Mouse (Mus musculus): Measurements from ENCODE around the gene Spata2l.
"Not testable (repeated sequence)": the region's sequence is repeated elsewhere in the genome, so short reads cannot be mapped to it uniquely, and the experiment has no call there.

Spata2l gene

GRCm38 (mm10) chr8:123247748-123248147, 11.7 kb upstream of the Spata2l start:
- peak in 1 of 2 experiments; percentile 58 for DNase-seq (ENCODE audit: low spot score in 2 of 2)

DNA sequence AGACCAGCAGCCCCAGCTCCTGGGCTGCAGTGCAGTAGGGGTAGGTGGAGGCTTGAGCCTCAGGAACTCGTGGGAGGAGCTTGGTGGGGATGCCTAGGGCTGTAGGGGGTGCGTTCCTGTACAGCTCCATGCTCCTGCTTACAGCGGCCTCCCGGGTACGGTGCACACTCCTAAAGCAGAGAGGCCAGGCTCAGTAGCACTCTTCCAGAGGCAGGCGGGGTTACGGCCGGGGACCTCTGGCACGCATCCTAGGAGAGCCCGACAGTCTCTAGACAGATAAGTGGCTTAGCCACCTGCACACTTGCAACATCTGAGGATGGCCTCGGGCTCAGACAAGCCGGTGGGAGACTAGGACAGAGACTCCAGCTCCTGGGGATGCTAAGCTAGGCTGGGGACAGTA, 9.5 kb upstream of the Spata2l start:
- peak in 1 of 2 experiments; percentile 58 for DNase-seq (ENCODE audit: low spot score in 2 of 2)

GRCm38 (mm10) chr8:123244382-123244781, 8.3 kb upstream of the Spata2l start:
- DNase-seq (ENCODE audit: low spot score in 2 of 2): peak in 1 of 2 experiments; percentile 59

GRCm38 (mm10) chr8:123243053-123243452, 7.0 kb upstream of the Spata2l start:
- no peak for DNase-seq (ENCODE audit: low spot score in 2 of 2)

DNA sequence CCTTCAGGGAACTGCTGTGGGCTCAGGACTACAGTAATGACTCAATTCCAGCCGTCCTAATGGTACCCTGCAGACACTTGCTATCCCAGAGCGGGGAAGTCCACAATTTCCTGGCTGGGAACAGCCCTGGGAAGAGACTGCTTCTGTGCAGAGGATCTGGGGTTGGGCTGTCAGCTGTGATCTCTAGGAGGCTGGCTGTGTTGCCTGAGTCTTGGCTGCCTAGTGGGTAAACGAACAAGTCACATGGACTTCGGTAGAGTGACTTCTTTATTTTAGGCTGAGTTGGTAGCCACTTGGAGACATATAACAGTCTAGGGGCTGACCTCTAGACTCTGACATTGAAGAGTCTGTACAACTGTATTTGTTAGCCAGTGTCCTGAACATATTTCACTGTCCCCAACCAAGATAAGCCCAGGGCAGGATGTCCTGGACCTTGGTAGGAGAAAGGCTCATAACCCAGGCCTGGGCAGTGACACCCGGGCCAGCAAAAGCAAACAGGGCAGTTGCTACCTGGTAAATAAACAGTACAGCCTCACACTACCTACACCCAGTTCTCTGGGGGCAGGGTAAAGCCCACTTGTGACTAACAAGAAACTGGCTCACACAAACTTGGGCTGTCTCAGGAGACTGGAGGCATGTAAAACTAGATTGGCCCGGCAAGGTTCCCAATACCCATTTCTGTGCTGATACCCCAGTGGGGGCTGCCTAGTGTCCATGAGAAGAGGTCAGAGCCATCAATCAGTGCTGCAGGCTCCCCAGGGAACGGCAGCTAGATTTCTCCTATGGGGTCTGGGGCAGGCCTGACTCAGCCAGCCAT, 6.3 kb upstream of the Spata2l start:
- DNase-seq (ENCODE audit: low spot score in 2 of 2): no peak

DNA sequence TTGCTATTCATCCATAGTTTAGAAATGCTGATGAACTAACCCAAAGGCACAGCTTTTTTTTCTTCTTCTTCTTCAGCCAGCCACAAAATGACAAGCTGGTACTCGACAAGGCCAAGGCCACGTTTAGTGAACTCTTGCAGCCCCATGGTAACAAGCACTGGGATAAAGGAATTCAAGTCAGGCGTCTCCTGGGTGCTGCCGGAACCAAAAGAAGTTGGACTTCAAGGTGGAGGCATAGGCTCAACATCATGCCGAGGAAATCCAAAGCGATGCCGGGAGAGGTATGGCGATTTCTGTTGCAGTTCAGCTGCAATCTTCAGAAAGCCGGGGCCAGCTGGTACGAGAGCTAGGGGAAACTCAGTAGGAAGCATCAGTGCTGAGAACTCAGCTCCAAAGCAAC, 3.4 kb upstream of the Spata2l start:
- no peak for DNase-seq (ENCODE audit: low spot score in 2 of 2)

DNA sequence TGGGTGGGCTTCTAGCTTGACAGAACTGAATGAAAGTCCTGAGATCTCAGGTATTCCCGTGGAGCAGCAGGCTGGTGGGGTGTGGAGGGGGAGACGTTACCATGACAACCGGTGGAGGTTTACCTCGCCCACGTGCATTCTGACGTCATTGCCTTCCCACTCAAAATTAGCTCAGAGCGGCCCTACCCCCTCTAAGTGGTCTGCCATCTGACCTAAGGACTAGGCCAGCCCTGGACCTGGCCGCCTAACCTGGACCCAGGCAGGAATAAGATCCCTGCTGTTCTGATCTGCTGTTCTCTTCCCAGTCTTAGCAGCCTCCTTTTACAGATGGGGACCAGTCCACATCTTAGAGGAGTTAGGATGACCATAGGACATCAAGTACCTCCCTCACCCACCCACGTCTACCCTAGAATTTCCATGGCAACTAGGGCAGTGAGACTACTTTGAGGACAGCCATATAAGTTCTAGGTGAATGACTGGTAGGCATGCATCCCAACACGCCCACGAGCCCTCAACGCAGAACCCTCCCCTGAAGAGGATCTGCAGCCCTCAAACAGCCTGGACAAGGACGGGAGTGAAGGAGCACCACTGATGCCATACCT, 1.0 kb downstream of the Spata2l start:
- no peak for DNase-seq (ENCODE audit: low spot score in 2 of 2)

DNA sequence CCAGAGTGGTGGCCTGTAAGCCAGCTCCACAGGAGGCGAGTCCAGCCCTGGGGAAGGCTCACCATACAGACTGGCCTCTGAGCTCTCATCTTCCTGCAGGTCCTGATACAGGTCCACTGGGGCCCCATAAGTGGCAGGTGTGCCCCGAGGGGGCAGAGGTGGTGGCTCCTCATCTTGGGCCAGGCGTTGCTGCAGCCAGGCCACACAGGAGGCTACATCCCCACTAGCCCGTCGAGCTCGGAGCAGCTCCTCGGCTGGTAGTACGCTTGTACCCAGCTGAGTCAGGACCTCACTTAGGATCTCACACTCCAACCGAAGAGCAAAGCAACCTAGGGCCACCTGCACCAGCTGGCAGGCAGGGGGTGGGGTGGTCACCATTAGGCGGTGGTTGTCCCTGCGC, 2.3 kb downstream of the Spata2l start:
- DNase-seq (ENCODE audit: low spot score in 2 of 2): no peak

DNA sequence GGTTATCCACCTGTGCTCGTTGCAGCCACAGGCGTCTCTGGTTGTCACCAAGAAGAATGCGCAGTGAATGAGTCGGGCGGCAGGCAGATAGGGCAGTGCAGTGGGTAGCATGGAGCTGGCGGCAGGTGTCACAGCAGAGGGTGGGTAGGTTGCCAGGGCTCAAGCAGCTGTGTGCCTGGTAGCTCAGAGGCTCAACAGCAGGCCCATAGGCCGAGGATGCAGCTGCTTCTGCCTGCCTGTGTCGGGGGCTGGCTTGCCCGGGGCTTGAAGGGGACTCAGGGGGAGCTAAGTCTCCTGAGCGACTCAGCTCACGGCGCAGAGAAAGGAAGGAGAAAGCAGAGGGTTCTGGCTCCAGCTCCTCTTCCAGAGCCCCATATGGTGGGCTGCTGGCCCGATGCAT, 2.7 kb downstream of the Spata2l start:
- no peak for DNase-seq (ENCODE audit: low spot score in 2 of 2)

DNA sequence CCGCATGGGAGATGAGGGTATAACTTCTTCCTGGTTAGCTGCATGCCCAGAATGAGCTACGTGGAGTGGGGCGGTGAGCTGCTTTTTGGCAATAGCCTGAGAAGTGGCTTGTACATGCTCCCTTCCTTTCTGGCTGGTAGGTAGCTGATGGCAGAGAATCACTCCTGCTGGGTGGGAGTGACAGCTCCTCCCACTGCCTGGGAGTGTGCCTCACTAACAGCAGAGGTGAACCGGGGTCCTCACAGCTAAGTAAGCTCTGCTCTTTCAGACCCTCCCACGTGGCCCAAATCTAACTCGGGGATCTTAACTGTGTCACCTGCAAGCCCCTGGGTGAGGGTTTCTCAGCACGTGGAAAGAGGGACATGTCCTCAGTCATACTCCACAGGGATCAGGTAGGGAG, 3.5 kb downstream of the Spata2l start:
- no peak for DNase-seq (ENCODE audit: low spot score in 2 of 2)

DNA sequence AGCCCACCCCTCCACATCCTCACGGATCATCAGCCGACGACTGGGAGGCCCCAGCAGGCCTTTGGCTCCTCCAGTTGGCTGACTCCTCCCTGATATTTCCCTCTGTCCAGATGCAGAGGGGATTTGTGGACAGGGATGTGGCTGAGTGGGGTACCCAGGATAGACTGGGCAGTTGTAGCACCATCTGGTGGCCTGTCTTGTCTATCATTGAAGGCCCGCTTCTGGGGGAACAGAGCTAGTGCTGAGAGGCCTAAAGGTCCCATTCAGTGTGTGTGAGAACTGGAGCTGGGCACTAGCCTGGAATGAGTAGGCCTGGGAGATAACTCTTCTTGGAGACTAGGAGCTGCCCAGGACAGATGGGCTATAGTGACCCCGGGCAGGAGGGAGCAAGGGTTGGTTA, 4.3 kb downstream of the Spata2l start:
- DNase-seq (ENCODE audit: low spot score in 2 of 2): no peak

GRCm38 (mm10) chr8:123230326-123230725, 5.7 kb downstream of the Spata2l start:
- DNase-seq (ENCODE audit: low spot score in 2 of 2): not testable (repeated sequence)

DNA sequence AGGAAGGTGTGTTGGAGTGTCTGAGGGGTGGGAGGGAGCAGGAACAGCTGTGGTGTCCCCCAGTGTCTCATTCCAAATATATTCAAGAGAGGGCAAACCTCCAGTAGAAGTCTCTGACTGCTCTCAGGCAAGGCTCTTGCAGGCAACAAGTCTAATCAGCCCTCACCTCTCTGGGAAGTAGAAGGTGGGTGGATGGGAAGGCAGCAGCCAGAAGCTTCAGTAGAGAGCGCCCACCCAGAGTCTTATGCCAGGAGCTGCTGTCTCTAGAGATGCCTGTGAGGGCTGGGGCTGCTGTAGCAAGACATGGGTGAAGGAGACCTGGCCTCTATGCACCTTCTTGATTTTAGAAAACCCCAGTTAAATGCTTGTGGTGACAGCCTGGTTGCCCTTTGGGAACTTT, 7.6 kb downstream of the Spata2l start:
- no peak for DNase-seq (ENCODE audit: low spot score in 2 of 2)

DNA sequence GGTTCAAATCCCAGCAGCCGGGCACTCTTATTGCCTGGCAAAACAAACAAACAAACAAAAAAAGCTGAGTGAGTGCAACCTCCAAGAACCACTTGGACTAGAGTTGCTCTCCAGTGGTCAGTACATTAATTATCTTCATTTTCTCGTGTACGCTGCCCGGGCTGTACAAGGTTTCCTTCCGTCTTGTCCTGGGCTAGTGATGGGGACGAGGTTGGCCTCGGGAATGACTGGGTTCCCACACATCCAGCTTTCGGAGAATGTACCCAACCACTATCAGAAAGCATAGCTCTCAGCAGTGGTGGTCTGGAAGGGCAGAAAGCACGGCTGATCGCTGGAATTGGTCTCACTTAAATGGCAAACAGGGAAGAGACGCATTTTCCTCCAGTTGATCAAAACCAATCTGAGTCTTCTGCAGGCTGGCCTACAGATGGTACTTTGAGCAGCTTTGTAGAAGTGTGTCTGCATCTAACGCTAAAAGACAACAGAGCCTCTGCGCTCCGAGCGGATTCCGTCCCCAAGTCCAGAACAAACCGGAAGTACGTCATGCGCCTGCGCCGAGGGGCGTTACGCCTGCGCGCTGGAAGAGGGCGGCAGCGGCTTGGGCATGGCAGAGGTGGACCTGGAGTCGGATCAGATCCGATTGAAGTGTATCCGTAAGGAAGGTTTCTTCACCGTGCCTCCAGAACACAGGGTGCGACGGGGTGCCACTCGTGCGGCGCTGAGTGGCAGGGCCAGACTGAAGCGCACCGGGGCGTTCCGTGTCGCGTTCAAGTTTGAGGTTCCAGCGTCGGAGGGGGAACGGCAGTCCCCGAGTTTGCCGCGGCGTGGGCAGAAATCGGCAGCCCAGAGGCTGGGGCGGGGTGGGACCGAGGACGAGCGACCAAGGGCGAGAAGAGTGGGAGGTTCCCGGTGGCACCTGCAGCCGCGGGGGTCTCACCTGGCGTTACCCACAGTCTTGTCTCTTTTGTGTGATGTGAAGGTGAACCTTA, 11.5 kb downstream of the Spata2l start, which contains the start of gene Cdk10:
Gene Cdk10, plus strand, starts transcription at position 565 of the 989 bp plus-strand sequence.
- DNase-seq (ENCODE audit: low spot score in 2 of 2): peak; percentile 89 to 96

DNA sequence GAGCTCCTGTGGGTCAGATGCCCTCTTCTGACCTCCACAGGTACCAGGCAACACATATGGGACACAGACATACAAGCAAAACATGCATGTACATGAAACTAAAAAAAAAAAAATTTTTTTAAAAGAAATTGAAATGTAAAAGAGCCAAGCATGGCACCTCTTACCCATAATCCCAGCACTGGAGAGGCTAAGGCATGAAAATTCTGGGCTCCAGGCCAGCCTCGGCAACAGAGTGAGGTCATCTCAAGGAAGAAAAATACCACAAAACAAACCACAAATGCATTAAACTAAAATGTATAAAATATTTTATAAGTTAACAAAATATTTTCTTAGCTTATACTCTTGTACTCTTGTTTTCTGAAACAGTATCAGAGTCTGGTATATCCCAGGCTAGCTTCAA, 15.1 kb downstream of the Spata2l start:
- DNase-seq (ENCODE audit: low spot score in 2 of 2): no peak

- no peak for DNase-seq (ENCODE audit: low spot score in 2 of 2)
Measured at GRCm38 (mm10) chr8:123215430-123215829, 20.6 kb downstream of the Spata2l start.

GRCm38 (mm10) chr8:123213118-123213772, 22.8 kb downstream of the Spata2l start:
- DNase-seq (ENCODE audit: low spot score in 2 of 2): no peak

- peak; percentile 87 to 95 for DNase-seq (ENCODE audit: low spot score in 2 of 2)
Measured at GRCm38 (mm10) chr8:123212321-123213117, 23.5 kb downstream of the Spata2l start, which contains the start of the genes Chmp1a and Spata33. TSS of gene Chmp1a (minus strand) at chr8:123212763. TSS of gene Spata33 (plus strand) at chr8:123212832.

GRCm38 (mm10) chr8:123211876-123212275, 24.2 kb downstream of the Spata2l start:
- DNase-seq (ENCODE audit: low spot score in 2 of 2): no peak

GRCm38 (mm10) chr8:123203571-123203970, 32.5 kb downstream of the Spata2l start:
- DNase-seq (ENCODE audit: low spot score in 2 of 2): no peak
